Mouse (Mus musculus) gastrocnemius, adult 8-10 months (tissue): ENCODE results near the gene Cdc42ep1. TPM values are rescaled to one million over a fixed set of nuclear protein-coding genes. Genes with fewer than 3 reads are reported as not detected.

ENCODE experiments used
- DNase-seq, 2 experiments: peaks; one replicate each; pipeline ENCODE4 v3.0.0; 2022; ENCODE audit warnings: low spot score in 2 of 2
- total RNA-seq, 4 experiments: library from RNA; stranded (reverse); gene quantifications; 2 replicates each; pipeline ENCODE4 v1.2.4; 2022

Cdc42ep1 gene
- total RNA-seq, 4 experiments from 2014 or later: 4.1 to 7.3 (median 6.2) TPM

DNA sequence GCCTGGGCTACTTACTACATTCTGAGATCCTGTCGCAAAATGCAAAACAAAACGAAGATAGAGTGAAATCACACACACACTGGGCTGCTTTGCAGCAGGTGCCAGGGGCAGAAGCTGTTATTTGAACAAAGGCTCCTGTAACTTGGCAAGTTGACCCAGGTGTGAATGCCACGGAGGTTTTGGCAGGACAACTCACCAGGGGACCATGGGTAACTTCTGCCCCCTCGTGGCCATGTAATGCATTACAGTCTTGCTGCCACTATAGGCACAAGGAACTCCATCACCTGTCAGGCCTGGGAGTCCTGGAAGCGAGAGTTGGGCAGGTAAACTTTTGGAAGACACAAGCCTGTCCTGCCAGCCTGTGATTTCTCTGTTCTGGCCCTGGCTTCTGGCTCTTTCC is 6.0 kb downstream of the Cdc42ep1 start:
- DNase-seq: peak; percentile 74 to 80

DNA sequence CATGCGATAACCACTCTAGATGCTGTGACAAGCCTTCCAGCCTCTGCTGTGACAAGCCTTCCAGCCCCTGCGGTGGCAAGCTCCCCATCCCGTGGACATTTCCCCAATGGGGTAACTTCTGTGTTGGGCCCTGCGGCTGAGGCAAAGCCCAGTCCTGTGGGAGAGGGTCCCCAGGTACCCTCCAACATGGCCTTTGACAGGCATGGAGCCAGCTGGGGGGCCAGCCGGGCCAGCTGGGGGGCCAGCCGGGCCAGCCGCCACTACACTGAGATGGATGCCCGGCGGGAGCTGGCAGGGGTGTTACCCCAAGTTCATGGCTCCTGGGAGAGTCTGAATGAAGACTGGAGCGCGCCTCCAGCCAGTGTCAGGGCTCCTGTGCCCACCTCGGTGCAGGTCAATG is 7.1 kb downstream of the Cdc42ep1 start:
- DNase-seq: no peak

DNA sequence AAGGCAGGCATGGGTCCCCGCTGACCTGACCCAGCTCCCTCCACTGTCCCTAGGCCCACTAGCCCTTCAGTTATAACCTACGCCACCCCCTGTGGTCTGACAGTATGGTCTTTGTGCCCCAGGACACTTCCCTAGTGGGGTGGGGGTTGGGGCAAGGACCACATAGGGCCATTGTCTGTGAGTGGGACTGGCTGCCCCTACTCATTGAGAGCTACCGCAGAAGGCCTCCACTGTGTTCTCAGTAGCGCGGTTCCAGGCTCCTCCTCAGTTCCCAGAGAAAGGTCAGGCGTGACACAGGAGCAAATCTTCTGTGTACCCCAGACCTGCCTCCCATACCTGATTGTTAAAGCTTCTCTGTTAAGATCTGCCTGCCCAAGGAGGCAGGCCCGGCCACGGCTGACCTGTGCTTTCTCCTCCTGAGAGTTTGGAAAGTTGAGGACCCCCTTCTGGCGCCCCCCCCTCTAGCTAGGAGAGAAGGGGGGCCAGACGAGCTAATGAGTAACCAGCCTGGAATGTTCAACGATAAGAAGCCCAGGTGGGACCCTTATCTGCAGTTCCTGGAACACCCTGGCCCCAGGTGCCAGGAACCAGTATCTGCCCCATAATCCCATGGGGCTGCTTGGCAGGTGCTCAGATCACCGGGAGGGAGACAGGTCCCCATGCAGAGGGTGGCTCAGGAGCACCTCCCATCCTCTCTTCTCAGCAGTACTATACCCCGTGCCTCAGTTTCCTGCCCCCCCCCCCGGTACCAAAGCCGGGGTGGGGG is 7.8 kb downstream of the Cdc42ep1 start:
- DNase-seq: no peak

DNA sequence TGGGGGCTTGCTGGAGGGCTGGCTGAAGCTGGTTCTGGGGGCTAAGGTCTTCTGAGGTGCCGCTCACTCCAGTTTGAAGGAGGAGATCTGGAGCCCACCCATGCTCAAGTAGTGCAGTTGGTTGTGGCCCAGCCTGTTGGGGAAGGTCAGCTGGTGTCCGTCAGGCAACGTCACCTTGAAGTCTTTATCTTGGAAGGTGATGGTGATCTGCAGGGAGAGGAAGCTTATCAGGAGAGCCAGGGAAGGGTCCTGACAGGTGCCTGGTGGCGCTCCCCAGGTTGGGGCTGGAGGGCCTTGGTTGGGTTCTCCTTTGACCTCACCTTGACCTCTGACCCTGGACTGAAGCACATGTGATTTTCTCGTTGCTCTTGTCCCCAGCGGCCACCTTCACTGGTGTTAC is 8.5 kb downstream of the Cdc42ep1 start:
- no peak for DNase-seq

DNA sequence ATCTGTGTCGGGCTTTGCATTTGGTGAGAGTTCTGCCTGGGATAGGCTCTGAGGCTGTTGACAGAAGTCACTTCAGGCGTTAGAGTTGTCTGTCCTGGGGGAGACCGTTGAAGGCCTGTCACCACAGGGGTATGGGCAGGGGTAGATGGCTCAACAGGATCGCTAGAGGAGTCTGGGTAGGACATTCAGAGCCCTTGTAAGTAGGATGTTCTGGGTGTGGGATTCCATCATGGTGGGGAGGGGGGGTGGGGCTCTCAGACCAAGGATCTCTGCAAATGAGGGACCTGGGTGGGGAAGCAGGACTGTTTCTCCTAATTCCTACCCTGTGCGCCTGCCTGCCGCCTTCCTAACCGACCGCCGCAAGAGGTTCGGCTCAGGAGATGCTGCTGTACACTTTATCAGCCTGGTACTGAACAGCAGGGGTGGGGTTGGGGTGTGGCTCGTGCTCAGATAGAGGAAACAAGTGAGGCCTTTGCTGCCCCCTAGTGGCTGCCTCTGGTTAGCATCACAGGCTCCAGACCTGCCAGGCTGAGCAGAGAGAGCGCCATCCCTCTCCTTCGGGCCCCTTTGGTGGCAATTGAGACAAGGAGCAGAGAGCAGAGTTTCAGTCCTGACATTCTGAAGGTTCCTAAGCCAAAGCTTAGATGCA is 9.2 kb downstream of the Cdc42ep1 start:
- DNase-seq: peak; percentile 83 to 87

DNA sequence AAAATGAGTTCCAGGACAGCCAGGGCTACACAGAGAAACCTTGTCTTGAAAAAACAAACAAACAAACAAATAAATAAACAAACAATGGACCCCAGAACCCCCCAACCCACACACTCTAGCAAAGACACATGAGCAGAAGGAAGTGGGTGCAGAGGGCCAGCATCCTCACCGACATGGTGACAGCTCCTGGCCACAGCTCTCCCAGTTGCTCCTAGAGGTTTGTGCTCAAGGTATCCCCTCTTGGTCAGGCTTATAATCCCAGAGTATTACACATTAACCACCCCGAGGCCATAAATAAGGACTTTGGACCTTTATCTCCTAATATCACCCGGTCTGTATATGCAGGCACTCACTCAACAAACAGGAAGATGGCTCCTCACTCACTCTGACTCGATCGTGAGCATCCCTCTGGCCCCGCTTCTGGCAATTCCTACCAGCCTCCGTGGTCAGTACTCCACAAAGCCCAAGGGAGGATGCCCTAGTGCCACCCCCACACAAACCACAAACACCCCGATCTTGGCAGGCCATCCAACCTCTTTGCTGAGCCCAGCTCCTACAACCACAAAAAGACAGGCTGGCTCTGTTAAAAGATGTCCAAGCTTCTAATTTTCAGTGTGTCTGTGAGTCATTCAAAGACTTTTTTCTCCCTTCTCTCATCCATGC is 13.0 kb downstream of the Cdc42ep1 start, which contains the start of gene Lgals2:
Gene Lgals2, minus strand, starts transcription at position 227 of the 663 bp plus-strand sequence.
- DNase-seq: no peak

DNA sequence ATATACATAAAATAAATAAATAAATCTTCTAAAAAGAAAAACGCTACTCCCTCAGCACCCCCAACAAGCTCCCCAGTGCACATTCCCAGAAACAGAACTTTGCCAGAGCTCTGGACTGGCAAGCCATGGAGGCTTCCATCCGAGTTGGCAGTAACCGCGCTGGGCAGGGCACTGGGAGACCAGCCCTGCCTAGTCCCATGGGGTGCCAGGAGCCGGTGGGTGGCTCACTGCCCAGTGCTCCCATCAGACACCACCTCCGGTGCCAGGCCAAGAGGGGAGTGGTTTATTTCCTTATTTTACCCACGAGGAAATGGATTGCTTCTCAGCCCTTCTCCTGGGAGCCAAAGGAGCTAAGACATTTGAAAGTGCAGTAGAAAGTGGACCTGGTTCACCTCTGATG is 14.6 kb downstream of the Cdc42ep1 start:
- DNase-seq: peak; percentile 60 to 81

DNA sequence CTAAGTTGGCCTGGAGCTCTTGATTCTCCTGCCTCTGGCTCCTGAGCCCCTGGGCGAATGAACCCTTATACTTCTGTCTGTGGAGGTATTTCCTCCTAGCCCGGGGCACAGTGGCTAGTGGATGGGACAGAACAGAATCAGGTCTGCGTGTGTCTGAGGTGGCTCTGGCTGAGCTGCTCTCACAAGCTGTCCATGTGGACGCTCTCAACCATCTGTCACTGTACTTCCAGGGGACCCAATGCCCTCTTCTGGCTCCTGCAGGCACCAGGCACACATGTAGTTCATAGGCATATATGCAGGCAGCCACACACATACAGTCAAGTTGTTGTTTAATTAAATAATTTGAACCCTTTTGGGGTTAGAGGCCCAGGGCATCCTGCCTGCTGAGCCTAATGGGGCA is 16.9 kb downstream of the Cdc42ep1 start:
- DNase-seq: no peak

DNA sequence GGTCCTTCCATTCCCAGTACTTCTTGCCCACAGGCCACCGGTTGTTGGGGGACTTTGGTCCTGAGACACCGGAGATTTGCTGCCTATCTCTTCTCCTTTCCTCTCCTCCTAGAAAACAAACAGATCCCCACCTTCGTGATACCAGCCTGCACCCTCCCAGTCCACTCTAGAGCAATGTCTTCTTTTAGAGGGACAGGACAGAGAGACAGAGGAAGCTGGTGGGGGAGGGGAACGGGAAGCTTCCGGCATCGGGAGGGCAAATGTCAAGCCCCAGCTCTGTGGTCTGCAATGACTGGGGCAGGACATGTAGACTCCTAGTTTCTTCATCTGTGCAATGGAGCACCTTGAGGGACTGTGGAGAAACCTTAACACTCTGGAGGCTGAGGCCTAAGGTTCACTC is 17.3 kb downstream of the Cdc42ep1 start:
- no peak for DNase-seq

DNA sequence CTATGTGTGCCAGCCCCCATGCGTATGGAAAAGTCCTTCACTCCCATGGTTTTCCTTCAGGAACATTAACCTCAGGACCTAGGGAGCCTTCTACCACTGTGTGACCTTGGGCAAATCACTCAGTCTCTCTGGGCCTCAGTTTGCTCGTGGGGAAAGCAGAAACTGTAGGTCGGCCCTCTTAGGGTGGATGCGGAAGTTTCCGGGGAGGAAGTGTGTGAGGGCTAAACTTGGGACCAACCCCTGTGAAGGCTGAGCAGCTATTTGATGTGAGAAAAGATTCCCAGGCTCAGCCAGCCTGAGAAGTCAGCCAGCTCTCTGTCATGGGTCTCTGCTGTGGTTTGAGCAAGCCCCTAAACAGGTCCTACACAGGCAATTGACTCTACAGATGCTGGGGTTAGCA is 19.9 kb downstream of the Cdc42ep1 start:
- no peak for DNase-seq

DNA sequence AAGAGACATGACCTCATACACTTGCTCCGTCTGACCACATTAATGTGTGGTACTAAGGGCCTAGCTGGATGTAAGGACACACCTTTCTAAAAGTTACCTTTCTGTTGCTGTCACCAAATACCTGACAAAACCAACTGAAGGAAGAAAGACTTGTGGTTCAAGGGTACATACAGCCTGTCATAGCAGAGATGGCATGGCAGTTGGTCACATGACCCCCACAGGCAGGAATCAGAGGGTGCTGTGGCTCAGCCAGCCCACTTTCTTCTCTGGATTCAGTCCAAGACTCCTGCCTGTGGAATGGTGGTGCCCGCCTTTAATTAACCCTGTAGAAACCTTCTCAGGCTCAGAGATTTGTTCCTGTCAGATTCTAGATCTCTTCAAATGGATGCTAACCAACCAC is 20.7 kb downstream of the Cdc42ep1 start:
- DNase-seq: no peak

DNA sequence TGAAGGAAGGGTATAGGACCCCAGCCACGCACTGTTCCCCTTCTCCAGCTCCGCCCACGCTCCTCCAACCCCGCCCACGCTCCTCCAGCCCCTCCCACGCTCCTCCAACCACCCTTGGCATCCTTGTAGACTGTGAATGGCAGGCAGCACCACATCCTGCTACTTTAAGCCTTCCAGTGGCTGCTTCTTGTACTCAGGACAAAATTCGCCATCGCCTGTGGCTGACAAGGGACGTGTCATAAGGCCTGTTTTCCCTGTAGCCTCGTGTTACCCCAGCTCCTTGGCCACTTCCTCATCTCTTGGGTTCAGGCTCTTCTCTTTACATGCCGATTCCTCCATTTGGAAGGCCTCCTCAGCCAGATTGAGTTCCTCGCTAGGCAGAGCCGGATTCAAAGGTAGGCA is 21.4 kb downstream of the Cdc42ep1 start:
- DNase-seq: no peak

DNA sequence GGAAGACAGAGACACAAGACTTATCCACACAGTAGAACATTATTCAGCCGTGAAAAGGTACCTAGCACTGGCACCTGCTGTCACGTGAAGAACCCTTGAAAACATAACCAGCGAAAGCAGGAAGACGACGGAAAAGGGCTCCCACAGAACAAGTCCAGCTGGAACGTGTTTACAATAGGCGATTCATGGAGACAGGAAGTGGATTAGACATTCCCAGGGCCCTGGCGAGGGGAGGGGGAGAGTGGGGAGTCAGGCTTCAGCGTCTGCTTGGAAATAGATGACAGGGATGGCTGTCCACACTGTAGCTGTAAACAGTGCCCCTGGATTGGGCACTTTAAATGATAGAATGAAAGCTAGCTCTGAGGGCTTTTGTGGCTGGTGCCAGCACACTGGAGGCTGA is 26.0 kb downstream of the Cdc42ep1 start:
- DNase-seq: no peak

DNA sequence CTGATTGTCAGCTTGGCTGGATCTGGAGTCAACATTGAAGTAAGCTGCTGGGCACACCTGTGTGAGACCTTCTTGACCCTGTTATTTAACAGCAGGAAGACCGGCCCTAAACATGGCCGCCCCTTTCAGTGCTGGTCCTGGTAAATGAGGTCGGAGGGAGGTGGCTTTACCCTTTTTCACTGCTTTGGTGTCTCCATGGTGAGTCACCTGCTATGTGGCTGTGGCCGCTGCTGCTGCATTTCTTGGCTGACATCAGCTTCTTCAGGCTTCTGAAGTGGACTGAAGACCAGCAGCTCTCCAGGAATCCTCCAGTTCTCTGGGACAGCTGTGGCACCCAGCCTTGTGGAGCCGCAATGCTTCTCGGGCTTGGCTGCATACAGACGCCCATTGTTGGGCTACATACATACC is 26.4 kb downstream of the Cdc42ep1 start:
- DNase-seq: no peak

DNA sequence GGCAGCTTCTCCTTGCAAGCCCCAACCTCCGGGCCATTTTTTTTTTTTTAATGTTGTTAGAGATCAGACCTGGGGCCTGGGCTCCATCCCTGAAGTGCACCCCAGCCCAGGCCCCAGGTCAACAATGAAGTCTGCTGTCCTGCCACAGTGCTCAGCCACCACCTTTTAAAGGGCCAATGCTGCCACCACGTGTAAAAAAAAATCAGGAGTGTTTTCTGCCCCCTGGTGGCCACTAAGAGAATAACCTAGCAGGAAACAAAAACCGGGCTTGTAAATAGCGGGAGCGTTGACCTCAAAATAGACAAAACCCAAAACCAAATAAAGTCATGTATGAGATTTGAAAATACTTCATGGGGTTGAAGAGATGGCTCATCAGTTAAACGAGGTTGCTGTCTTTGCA is 27.4 kb downstream of the Cdc42ep1 start:
- no peak for DNase-seq

DNA sequence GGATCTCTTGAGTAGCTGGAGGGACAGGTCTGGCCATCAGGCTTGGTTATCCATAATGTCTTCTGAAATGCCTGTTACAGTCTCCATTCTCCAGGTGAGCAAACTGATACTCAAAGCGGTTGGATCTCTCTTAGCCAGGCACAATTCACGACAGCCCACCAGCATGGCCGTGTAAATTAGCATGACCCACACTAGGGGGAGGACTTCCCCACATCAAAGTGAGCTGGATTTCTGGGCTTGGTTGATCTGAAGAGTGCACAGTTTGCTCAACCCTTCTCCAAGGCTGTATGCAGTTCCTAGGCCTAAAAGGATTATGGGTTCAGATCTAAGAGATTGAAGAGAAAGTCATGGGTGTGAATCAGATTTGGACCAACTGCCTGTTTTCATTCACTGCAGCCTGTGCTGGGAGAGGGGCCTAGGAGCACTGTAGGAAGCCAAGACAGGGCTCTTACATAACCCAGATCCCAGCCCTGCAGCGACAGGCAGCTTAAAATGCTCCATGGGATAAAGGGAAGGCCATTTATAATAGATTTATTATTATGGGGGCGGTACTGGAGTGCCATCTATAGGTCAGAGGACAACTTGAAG is 29.7 kb downstream of the Cdc42ep1 start:
- no peak for DNase-seq

DNA sequence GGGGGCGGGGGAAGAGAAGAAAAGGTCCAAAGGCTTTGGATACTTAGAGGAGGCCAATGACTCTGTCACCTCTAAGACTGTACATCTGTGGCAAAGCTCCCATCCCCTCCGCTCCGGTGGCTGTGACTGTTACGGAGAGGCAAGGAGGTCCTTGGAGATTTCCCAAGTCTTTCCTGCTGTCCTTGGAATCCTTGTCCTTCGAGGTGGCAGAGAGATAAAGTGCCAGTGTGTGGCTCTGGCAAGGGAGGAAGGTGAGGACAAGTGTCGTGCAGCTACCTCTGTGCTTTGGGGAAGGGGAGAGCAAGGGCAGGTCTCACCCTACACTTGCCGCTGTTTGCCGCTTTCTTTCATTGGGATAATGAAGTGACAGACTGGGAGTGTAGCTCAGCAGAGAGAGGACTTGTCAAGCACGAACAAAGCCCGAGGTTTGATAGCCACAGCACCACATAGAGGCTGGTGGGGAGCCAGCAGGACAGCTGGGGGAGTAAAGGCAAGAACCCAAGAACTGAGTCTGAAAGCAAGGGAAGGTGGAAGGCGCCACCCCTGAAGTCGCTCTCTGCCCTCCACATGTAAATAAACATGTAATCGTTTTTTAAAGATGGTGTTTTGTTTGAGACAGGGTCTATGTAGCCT is 31.5 kb downstream of the Cdc42ep1 start:
- no peak for DNase-seq

DNA sequence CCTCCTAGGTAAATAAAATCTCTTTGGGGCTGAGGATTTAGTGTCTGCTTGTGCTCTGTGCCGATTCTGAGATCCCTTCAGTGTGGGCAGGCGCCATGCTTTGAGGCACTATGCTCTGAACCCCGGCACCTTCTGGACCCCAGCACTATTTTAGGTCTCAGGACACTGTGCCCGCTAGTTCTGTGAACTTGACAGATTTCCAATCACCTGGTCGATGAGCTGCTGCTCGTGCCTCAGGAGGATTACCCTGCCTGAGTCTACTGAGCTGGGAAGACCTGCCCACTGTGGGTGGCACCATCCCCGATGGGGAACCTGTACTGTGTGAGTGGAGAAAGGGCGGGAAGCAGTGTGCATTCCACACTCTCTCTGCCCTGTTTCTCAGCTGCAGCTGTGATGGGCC is 32.6 kb downstream of the Cdc42ep1 start:
- no peak for DNase-seq

DNA sequence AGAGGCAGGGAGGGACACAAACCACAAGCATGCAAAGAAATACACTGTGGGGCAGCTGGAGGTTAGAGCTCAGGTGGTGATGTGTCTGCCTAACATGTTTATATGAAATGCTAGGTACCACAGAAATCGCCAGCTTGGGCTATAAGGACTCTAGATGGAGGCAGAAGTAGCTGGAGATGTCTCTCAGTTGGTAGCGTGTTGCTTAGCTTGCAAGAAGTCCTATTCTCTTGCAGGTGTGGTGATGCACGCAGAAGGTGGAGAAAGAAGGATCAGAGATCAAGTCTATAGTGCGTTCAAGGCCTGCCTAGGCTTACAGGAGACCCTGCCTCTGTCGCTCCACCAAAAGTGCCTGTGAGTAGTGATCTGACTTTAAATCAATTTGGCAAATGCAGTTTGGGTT is 33.1 kb downstream of the Cdc42ep1 start:
- no peak for DNase-seq

DNA sequence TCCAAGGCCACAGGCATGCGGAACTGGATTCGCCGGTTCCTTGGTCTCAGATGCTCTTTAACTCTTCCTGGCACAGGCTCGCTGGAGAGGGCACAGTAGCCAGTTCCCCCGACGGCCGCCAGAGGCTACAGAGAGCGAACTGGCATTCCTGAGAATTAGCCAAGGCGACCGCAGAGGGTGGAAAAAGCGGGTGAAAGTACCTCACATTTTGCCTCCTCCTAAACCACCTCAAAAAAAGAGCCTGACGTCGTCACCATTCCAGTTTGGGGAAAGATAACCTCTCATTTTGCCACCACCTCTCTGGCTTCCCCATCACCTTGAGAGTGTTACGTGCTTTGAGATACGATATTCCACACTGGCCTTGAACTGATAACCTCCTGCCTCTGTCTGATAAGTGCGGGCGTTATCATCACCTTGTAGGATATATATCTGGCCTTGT is 33.9 kb downstream of the Cdc42ep1 start:
- peak; percentile 57 to 64 for DNase-seq

DNA sequence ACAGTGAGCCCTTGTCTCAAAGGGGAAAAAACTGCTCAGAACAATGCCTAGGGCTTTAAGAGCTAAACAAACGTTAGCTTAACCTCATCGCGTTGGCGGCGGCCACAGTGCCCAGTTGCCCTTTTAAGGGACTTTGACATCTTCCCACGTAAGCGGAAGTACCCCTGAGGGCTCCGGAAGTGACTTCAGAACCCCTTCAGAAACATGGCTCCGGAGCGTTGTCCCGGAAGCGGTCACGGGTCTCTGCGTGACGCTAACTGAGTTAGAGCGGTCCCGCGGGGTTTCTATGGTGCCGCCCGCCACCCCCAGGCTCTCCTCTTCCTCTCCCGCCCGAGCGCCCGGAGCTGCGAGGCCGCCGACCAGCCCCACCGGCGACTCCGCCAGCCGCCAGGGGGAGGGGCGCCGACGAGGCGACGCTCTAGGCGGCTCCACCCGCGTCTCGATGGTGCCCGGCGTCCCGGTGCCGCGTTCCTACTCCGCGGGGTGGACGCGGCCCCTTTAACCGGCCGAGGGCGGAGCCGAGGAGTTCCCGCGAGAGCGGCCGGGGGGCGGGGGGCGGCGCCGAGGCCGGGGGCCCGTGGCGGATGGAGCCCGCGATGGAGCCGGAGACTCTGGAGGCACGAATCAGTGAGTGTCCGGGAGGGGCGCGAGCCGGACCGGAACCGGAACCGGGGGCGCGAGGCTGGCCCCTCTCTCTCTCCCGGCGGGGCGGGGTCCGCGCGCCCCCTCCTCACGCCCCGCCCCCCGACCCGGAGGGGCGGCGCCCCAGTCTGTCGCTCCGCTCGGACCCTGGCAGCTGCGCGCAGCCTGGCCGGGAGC is 34.8 kb downstream of the Cdc42ep1 start, which contains the start of gene Gga1:
Gene Gga1, plus strand, starts transcription at position 200 of the 819 bp plus-strand sequence.
- peak; percentile 90 to 91 for DNase-seq
